Mouse (Mus musculus) lung, adult 2 months (tissue): ENCODE data around the gene Mpzl3. TPM values are rescaled to one million over a fixed set of nuclear protein-coding genes. Genes with fewer than 3 reads are reported as not detected.

Experiments
- DNase-seq: peaks from one replicate; pipeline ENCODE4 v3.0.0; 2022
- H3K4me1 ChIP-seq: fragments of 200-500 bp; 2 replicates; pipeline ENCODE4 v1.6.1; 2011; ENCODE audit warnings: low read length; ENCODE audit not compliant: control insufficient read depth, insufficient read depth
- H3K4me3 ChIP-seq: fragments of 200-500 bp; replicated peaks from 2 replicates; pipeline ENCODE3; 2011; ENCODE audit warnings: low read depth, mild to moderate bottlenecking, control low read depth, low read length; ENCODE audit errors: extremely low read depth
- CTCF ChIP-seq: fragments of 200-500 bp; IDR thresholded peaks from 2 replicates; pipeline ENCODE4 v1.5.1; 2011; ENCODE audit warnings: mild to moderate bottlenecking, low read length, control low read depth; ENCODE audit not compliant: insufficient read depth
- POLR2A ChIP-seq: fragments of 200-500 bp; IDR thresholded peaks from 2 replicates; pipeline ENCODE4 v1.6.1; 2011; ENCODE audit warnings: low read depth, mild to moderate bottlenecking, control low read depth, low read length, borderline replicate concordance; ENCODE audit errors: extremely low read depth
- WGBS: fragments of 180-500 bp; shearing (Covaris S2); methylation state at CpG from one replicate; pipeline ENCODE4 v1.1.7; 2018; 5-methylcytosine and 5-hydroxymethylcytosine counted together
- polyA plus RNA-seq: library from polyadenylated mRNA; depleted of rRNA; stranded (reverse); fragments of >200 nt; gene quantifications from 2 replicates; pipeline ENCODE4 v1.2.3, GENCODE M21; 2012; rRNA removed

Gene Mpzl3
- polyA plus RNA-seq: 1.2 and 10.7 TPM in 2 replicates

DNA sequence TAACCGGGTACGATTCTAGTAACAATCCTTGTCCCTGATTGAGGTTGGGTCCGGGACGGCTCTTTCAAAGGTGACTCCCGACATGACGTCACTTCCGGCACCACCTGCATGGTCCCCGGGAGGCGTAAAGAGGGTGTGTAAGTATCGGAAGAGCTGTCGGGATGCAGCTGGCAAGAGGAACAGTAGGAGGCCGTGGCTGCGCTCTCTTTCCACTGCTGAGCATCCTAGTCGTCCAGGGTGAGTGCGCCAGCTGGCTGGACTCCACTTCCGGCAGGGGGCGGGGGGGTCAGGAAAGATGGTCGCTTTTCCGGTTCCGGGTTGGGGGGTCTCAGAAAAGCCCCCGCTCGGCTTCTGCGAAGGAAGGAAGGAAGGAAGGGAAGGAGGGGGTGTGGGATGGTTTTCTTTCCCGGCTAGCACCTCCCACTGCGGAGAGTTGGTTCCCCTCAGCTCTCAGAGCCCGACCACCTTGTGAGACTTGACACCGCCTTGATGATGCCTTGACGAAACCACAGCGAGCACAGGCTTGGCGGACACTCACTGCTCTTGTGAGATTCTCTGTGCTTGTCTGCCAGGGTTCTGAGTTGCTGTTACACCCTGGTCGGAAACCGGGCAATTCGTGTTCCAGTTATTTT lies at the start of gene Mpzl3:
TSS of gene Mpzl3 (plus strand) at position 105 of the 632 bp plus-strand sequence.
- Histone ChIP-seq H3K4me1 (no peaks in the 10 kb centered on the region), H3K4me3 (peak within 1 kb of the TSS; percentile 67)
- DNase-seq: peak; percentile 75
- TF ChIP-seq CTCF (no peak), POLR2A (peak; percentile 33; the same call in 1 of the 2 replicates)
- 1% methylated on average over 33 of the region's 33 CpGs for WGBS

DNA sequence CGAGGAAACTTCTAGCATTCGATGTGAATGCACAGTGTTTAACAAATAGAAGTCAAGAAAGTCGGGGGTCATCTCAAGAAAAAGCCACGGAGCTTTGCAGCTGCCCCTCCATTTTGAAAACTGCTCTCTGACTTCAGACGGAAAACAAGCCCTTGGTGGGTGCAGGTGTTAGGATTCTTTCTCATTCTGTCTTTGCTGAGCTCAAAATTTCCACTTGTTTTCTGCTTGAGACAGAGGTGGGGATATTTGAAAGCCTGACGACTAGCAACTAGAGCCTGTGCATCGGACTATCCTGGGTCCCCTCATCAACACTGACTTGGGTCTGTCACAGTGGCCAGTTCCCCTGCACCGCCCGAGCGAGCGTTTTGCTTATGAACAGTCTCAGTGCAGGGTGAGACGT lies 47.6 kb upstream of the Mpzl3 start:
- no peaks in the 10 kb centered on the region for H3K4me1 ChIP-seq
- WGBS: 62% methylated on average over 12 of the region's 12 CpGs
- TF ChIP-seq POLR2A (no peak), CTCF (no peak)
- DNase-seq: no peak
- no peak overlapping the region for H3K4me3 ChIP-seq

DNA sequence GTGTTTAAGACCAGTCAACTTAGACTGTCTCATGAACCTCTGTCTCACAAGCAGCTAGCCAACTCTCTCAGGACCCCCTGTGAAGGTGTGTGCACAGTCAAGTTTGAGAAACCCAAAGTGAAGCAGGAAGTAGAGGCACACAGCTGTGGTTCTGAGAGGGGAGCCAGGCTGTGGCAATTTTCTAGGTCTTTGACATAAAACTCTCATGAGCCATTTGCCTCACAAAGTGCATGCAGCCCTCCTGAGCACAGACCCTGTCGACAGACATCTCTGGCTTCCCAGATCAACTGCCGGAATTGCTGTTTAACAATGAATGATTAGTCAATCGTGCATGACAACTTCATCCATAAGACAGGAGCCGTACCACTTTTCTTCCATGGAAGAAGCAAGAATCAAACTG lies 46.6 kb upstream of the Mpzl3 start:
- 70% methylated on average over 4 of the region's 4 CpGs for WGBS
- Histone ChIP-seq H3K4me1 (no peaks in the 10 kb centered on the region), H3K4me3 (no peak overlapping the region)
- no peak for DNase-seq
- no peak for TF ChIP-seq POLR2A
- TF ChIP-seq CTCF: no peak

DNA sequence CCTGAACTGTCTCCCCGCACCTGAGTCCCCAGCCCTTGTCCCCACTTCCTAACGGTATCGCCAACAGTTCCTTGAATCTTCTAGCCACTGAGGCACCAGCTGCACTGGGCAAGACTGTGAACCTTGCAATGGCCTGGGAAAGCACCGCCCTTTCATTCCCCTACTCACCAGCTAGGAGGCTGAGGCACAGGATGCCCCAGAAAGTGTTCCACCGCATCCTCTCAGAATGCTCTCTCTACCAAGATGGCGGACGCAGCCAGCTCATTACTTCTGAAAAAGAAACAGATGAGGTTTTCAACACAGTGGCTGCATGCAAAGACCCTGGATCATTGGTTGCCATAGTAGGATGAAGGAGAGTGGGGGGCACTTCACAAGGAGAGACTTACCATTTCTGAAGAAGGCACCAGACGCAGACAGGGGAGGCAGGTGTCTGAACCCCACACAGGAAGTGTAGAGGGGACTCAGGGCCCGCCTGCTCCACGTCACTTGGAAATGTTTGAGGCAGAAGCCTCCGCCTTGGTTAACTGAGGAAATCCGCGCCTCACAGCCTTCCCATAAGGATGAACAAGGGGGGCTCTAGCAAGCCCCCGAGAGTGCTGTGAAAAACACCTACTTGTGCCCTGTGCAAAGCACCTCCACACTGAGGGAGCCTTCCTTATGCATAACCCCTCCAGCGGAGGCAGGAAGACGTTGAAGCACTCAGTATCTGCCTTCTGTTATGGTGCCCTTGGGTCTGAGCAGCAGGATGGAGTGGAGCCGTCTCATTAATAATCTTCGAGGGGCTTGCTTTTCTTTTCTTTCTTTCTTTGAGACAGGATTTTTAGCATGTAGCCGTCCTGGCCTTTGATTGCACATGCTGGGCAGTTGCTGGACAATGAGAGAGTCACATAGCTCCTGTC lies 45.6 kb upstream of the Mpzl3 start, which contains the start of gene Cd3e:
TSS of gene Cd3e (minus strand) at position 448 of the 899 bp plus-strand sequence.
- TF ChIP-seq CTCF: no peak
- TF ChIP-seq POLR2A: no peak
- no peaks in the 10 kb centered on the region for H3K4me1 ChIP-seq
- no peak for DNase-seq
- WGBS: 81% methylated on average over 19 of the region's 19 CpGs
- no peak within 1 kb of the TSS for H3K4me3 ChIP-seq

DNA sequence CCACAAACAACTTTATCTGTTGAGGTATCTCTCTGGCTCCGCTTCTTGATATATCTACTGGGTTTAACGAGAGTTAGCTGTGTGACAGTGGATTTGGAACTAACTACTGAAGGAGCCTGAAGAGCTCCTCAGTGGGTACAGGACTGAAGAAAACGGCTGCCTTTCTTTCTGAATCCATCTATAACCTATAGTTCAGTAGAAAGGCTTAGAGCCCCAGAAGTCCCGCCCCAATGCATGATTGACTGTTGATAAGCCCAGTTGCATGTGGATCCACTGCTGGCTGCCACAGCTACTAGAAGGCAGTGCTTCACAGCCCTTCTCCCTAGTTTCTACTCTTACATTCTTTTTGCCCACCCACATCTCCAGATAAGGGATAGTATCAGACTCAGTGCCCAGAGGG lies 44.5 kb upstream of the Mpzl3 start:
- H3K4me3 ChIP-seq: no peak overlapping the region
- no peak for DNase-seq
- TF ChIP-seq POLR2A: no peak
- TF ChIP-seq CTCF: no peak
- 58% methylated on average over 4 of the region's 4 CpGs for WGBS
- no peaks in the 10 kb centered on the region for H3K4me1 ChIP-seq

DNA sequence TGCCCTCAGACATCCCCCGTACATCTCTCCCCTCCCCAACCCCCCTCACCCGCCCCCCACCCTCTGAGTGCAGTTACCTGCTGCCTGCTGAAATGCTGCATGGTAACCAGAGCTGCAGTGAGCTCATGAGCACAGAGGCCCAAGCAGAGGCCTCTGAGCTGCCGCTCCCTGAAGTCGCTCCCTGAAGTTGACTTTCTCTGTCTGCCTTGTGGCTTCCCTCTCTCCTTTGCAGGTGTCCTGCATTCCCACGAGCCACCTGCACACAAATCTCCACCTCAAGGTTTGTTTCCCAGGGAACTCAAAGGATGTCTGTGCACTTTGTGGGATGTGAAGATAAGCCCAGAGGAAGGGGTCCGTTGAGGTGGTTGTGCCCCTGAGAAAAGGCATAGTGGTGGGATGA lies 43.7 kb upstream of the Mpzl3 start:
- DNase-seq: no peak
- Histone ChIP-seq H3K4me3 (no peak overlapping the region), H3K4me1 (no peaks in the 10 kb centered on the region)
- 39% methylated on average over 6 of the region's 6 CpGs for WGBS
- no peak for TF ChIP-seq CTCF
- no peak for TF ChIP-seq POLR2A

DNA sequence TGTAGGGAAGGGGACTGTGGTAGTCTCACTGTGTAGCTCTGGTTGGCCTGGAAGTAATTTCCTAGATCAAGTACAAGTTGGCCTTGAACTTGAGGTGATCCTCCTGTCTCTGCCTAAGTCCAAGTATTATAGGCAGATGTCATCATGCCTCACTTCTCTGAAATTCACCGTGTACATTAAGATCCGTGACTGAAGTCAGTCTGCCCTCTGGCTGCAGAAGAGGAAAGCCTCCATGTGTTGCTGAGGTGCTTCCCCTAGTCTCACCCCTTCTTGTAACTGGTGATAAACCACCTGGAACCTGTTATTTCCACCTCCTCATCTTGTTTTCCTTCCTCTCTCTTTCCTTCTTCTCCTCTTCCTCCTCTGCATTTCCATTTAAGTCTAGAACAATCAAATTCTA lies 40.1 kb upstream of the Mpzl3 start:
- Histone ChIP-seq H3K4me3 (no peak overlapping the region), H3K4me1 (no peaks in the 10 kb centered on the region)
- whole genome bisulfite sequencing: 29% methylated on average over 2 of the region's 2 CpGs
- TF ChIP-seq POLR2A (no peak), CTCF (0 out of 2 replicates have a peak, but pooled peaks have one; percentile 12)
- DNase-seq: no peak

DNA sequence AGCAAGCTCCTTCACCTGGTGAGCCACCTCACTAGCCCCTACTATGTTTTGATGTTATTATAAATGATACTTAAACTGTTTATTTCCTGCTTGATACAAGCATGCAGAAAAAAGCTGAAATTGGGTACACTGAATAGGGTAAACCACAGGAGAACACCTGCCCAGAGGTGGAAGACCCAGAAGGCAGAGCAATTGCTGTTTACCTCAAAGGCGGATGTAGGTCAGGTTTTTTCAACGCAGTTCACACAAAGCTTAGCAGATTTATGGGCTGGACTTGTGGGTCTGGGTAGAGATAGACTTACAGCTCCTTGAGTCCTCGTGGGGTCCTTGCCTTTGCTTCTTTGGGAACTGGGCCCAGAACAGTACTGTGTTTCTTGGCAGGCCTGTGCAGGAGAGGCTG lies 39.1 kb upstream of the Mpzl3 start:
- TF ChIP-seq CTCF: no peak
- no peak for TF ChIP-seq POLR2A
- no peak for DNase-seq
- WGBS: 55% methylated on average over 3 of the region's 3 CpGs

DNA sequence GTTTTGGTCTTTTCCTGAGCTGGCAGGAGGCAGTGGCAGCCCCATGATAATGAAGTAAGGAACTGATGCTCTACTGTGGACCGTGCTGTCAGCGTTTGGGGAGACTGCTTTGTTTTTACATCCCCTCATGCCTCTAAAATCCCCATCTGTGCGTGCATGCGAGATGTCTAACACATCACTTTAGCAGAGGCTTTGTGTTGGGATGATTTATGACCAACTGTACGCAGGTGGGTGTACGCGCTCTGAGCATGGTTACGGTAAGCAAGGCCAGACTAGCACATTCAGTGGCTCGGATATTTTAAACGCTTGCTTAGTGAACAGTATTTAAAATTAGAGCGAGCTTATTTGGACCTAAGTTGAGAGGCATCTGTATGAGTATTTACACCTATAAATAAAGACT lies 37.0 kb upstream of the Mpzl3 start:
- no peaks in the 10 kb centered on the region for H3K4me1 ChIP-seq
- H3K4me3 ChIP-seq: no peak overlapping the region
- no peak for TF ChIP-seq CTCF
- no peak for TF ChIP-seq POLR2A
- no peak for DNase-seq
- WGBS: 79% methylated on average over 11 of the region's 11 CpGs

More for the DNA sequence above, 39.1 kb upstream of the Mpzl3 start:
- H3K4me1 ChIP-seq: no peaks in the 10 kb centered on the region
- H3K4me3 ChIP-seq: no peak overlapping the region

DNA sequence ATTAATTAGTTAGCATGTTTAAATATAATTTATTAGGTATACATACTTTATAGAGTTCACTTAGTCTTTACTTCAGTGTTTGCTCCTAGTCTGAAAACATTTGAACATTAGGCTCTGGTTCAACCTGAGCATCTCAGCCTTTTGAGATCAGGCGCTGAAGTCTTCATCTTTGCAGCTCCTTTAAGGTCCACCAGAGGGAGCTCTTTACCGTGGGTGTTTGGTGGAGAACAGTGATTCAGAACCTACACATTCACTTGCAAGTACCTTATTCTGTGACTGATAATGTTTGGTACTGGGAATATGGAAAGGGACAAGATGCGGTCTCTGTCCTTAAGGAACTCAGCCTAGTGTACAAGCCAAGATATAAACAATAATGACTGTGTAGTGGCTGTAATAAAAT lies 32.2 kb upstream of the Mpzl3 start:
- H3K4me1 ChIP-seq: no peaks in the 10 kb centered on the region
- H3K4me3 ChIP-seq: no peak overlapping the region
- 4% methylated on average over 3 of the region's 3 CpGs for WGBS
- peak; percentile 32 for DNase-seq
- TF ChIP-seq CTCF: peak; percentile 51
- no peak for TF ChIP-seq POLR2A
